Mouse (Mus musculus) kidney, postnatal 36 days (tissue): ENCODE results near the gene Cavin1.
"Not testable (repeated sequence)": the region's sequence is repeated elsewhere in the genome, so short reads cannot be mapped to it uniquely, and the experiment has no call there.

Experiments
- DNase-seq, 2 experiments: peaks; one replicate each; pipeline ENCODE4 v3.0.0; 2021 to 2022; ENCODE audit warnings: mixed read lengths in 2 of 2

Gene Cavin1

DNA sequence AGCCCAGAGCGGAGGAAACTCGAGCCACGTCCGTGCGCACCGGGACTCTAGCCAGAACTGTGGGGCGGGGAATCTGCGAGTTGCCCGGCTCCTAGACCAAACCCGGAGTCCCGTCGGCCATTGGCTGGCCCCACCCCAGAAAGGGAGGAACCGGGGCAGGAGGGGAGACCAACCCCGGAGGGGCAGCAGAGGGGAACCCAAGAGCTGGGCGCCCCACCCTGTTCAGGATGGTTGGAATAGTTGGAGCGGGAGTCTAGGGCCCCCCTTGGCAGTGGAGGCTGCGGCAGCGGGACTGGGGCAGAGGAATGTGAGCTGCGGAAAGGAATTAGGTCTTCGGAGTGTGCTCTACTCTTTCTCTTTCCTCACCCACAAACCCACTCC is at the start of gene Cavin1:
Gene Cavin1 (minus strand): TSS at position 331 of the 381 bp plus-strand sequence.
- DNase-seq, result peak; percentile 95 to 96

DNA sequence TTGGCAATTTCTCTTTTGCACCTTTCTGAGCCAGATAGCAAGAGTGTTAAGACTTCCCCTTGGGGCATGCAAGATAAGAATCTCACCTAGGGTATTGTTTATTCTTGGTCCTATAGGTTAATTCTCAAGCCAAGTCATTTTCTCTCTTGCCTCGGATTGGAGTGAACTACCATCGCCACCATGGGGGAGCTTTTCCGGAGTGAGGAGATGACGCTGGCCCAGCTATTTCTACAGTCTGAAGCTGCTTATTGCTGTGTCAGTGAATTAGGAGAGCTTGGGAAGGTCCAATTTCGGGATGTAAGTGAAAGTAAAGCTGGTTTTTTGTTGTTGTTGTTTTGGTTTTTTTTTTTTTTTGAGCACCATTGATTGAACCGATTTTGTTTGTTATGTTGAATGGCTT is 41.0 kb upstream of the Cavin1 start:
- no peak for DNase-seq

DNA sequence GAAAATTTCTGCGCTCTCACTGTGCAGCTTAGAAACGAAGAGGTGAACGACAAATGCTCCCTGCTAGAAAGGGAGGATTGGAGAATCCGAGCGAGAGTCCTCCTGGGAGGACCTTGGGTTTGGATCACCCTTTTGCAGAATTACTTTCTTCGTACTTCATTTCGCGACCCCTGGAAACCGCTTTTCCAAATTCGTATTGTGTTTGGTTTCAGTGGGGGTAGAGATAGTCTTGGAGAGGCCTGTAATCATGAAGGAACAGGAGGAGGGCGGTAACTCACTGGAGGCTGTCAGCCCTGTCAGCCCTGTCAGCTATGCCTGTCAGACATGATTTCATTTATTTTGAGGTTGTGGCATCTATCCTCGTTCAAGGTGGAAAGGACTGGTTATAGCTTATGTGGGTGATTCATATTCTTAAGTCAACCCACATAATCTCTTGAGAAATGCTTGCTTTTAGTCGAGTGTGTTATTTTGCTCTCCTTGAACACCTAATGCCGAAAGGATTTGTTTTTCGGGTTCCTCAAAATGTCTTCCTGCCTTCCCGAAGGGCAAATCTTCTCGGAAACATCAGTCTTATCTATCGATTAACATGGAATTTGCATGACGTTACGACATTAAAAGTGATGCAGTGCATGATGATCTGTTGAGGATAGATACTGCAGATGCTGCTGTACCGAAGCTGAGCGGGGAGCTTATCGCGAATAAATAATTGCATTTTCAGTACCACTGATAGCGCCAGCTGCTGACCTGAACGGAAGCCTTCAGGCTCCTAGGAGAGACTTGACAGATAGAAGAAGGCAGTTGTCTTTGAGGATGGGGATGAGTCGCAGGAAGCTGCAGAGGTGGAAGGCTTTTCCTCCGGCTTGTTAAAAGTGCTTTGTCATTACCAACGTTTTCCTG is 39.4 kb upstream of the Cavin1 start:
- peak in 1 of 2 experiments; percentile 34 for DNase-seq

DNA sequence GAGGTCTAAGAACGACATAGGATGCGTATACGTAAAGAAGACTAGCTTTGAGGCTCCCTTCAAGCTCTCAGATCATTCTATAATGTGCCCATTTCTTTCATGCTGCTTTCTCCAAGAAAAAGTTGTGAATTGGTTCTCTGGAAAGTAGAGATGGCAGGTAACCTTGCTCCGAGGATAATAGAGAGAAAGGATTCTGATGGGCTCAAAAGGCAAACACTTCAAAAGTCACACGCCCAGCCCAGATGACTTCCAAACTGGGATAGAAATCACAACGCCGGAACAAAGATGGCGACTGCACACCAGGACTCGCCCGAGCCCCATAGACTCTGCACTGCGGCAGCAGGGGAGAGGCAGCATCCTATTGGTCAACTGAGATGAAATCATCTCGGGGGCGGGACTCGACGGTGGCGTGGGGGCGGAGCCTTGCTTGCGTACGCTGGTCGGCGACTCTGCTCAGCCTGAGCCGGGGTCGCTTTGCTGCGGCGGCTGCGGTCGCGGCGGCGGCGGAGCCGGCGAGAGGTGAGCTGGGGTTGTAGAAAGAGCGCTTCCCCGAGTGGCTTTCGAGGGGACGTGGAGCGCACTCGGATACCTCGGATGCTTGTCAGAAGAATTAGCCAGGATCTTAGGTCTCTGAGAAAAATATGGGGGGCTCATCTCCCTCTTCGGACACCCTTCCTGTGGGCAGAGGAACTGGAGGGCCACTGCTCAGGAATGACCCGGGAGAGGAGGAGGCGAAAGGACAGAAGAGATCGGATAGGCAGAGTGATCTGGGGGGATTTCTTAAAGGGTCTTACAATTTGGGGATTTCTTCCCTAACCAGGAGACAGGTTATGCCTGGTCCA is 38.6 kb upstream of the Cavin1 start, which contains the start of gene Atp6v0a1:
Gene Atp6v0a1 (plus strand): TSS at position 407 of the 842 bp plus-strand sequence.
- DNase-seq, result peak; percentile 98

DNA sequence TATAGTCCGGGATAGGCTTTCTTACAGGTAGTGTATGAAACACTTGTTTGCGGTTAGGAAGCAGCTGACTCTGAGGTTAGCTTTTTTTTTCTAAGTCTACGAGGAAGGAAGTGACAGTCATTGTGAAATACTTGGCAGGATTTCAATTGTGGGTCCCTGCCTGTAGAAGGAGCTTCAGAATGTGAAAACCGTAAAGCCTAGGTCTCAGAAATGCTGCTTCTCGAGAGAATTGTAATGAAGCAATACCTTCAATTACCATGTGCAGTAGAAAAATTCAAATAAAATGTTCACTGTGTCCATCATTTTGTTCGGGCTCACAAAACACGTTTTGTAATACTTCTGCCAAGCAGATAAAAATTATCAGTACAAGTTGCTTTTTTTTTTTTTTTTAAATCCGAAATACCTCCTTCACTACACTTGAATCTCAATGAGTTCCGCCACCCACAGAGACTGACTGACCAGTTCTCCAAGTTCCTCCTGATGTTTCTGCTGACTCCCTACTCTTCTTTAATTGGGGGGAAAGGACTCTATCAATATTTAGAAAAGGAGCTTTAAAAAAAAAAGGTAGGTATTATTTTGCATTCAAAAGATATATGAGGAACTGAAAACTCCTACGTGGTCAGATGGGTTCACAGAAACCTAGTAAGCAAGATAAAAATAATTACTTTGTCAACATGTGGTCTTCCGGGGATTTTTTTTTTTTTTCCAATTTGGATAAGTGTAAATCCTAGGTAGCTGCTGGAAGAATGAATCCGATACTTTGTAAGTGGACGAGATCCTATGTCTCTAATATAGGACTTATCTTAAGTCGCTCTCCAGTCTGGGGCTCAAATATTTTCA is 37.7 kb upstream of the Cavin1 start:
- DNase-seq, result peak; percentile 14 to 72

DNA sequence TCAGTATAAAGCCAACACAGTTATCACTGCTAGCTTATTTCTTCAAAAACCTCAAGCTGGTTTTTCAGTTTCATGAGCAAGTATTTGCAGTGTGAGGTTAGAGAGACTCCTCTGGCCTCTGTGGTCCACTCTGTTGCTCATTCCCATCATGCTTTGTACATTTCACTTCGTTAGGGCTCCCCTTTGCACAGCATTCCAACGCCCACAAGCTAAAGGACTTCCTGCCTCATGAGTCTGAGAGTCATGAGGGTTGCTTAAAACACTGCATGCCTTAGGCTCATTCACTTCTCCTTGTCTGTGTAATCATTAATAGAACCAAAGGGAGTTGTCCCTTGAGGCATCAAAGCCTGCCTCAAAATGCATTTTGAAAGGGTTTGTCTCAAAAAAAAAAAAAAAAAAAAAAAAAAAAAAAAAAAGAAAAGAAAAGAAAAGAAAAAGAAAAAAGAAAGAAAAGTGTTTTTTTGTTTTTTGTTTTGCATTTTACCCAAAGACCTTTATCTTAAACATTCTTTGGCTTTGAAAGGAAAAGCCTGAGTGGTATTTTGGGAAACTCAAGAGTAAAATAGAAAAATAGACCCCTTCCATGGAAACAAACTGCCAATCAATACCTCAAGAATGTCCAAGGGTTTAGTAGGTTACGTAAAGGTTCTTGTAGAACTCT is 32.5 kb upstream of the Cavin1 start:
- peak; percentile 19 to 54 for DNase-seq

DNA sequence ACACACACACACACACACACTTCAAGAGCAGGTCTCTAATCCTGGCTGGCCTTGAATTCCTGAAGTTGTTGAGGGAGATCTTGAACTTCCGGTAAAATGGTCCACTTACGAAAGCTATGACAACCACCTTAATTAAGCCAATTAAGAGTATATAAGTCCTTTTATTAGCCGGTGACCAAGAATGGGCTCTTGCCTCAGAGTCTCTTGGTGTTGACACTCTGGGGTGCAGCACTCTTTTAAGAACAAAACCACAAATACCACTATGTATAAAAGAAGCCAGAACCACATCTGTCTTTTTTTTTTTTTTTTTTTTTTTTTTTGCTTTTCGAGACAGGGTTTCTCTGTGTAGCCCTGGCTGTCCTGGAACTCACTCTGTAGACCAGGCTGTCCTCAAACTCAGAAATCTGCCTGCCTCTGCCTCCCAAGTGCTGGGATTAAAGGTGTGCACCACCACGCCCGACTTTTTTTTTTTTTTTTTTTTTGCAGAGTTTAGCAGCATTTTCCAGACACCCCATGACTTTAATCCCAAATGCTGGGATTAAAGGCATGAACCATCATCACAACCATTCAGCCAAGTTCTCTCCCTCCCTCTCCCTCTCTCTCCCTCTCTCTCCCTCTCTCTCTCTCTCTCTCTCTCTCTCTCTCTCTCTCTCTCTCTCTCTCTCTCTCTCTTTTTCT is 31.3 kb upstream of the Cavin1 start:
- not testable (repeated sequence) for DNase-seq

DNA sequence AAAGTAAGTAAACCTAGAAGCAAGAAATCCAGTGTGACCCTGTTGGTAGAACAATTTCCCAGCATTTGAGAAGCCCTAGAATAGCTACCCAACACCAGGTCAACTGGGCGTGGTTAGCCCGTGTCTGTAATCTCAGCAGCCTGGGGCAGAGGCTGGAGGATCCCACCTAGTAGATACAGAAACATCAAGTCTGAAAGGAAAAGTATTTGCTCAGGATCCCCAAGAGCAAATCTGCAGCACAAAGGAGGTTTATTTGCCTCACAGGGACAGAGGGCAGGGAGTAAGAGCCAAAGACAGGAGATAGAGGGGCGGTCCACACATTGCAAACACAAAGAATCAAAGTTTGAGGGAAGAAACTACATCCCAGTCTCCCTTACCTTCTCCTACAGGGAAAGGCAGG is 28.6 kb upstream of the Cavin1 start:
- no peak for DNase-seq

DNA sequence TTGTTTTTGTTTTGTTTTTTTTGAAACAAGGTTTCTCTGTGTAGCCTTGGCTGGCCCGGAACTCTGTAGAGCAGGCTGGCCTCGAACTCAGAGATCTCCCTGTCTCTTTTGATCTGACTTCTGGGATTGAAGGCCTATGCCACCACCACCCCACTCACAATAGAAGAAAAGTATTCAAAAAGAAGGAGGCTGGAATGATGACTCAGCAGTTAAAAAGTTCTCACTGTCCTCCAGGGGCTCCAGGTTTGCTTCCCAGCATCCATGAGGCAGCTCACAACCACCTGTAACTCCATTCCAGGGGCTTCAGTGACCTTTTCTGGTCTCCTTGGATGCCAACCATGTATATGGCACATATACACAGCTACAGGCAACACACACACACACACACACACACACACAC is 28.1 kb upstream of the Cavin1 start:
- no peak for DNase-seq

DNA sequence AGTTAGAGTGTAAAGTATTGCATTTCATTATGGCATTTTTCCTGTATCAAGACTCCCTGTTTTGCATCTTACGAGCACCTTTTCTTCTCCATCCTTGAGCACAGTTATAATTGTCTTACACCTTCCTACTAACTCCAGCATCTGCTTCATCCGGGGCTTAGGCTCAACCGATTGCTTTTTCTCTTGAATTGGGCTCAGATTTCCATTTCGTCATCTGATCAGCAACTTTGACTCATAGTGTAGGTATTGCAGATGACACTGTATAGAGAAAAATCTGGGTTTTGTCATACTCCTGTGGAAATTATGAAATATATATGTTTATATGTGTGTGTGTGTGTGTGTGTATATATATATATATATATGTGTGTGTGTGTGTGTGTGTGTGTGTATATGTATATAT is 25.8 kb upstream of the Cavin1 start:
- DNase-seq, result no peak

DNA sequence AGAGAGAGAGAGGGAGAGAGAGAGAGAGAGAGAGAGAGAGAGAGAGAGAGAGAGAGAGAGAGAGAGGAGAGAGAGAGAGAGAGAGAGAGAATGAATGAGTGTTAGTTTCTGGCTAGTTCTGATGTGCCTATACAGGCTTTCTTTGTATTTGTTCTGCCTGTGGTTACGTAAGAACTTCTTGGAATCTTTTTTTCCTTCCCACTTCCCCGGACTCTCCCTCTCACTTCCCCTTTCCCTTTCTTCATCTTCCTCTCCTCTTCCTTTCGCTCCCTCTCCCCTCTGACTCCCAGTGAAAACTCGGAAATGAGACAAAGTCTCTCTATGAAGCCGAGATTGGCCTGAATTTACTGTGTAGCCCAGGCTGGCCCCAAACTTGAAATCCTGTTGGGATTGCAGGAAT is 24.0 kb upstream of the Cavin1 start:
- no peak for DNase-seq

DNA sequence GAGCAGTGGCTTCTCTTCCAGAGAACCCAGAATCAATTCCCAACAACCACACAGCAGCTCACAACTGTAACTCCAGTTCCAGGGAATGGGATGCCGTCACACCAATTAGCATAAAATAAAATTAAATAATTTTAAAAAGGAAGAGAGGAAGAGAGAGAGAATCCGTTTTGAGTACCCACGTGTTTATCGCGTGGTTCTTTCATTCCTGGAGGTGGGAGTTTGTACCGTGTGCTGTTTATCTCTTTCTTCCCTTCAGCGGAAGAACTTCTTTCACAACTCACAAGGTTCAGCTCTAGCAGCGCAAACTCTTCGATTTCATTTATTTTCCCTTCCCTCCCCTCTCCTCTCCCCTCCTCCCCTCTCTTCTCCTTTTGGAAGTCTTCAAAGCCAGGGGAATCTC is 23.5 kb upstream of the Cavin1 start:
- no peak for DNase-seq

DNA sequence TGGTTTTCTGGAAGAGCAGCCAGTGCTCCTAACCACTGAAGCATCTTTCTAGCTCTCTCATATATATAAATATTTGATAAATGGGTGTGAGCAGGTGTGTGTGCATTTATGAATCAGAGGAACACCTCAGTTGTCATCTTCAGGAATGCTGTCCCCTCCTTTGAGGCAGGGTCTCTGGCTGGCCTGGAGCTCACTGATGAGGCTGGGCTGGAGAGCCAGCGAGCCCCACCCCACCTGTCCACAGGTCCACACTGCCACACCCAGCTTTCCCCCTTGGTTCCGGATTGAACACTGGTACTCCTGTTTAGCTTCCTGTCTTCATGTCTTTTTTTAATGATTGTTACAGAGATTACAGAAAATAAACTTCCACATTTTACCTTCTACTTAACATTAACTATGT is 22.8 kb upstream of the Cavin1 start:
- DNase-seq, result no peak

DNA sequence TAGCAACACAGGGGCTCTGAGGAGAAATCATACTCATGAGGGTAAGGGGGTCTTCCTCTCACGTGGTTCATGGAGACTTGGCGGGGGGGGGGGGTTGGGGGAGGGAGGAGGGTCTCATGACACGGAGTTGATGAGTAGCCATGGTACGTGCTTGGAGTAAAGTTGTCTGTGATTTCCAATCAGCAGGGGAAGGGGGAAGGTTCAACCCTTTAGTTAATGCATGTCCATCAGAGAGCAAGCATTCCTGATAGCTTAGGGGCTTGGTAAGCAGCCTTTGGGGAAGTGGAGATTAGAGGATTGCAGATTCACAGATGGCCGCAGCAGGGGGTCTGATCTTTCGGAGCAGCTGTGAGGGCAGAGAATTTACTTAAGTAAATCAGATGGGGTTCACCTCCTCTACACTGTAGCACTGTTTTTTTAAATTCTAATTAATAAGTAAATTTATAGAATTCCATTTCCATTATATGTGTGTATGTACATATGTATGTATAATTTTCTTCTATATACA is 20.4 kb upstream of the Cavin1 start:
- DNase-seq, result no peak

DNA sequence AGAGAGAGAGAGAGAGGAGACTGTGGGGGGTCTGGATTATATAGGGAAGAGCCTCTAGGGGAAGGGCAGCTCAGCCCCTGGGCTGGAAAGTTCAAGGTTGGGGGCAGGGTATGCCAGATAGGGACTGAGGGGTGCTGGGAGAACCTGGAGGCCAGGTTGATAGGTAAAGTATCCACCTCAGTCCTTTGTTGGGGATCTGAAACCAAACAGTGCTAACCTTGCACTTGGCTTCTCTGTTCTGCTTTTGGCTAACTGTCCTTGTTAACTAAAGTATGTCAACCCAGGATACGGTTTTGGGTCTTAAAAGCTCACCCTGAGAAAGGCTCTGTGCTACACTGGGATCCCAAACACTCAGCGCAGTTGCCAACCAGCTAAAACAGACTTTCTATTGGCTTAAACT is 19.0 kb upstream of the Cavin1 start:
- no peak for DNase-seq

DNA sequence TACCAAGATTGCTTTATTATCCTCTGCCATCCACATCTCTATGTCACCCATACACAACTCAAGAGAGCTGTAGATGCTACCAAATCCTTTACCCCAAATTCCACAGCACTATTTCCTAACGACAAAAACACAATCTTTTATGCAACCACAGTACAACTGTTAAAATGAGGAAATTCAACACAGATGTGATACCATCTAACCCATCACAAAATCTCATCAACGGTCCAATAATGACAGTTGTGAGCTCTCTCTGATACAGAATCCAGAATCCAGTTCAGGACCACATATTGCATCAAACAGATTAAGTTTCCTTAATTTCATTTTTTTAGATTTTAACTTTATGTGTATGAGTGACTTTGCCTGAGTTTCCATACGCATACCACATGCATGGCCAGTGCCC is 18.0 kb upstream of the Cavin1 start:
- no peak for DNase-seq

DNA sequence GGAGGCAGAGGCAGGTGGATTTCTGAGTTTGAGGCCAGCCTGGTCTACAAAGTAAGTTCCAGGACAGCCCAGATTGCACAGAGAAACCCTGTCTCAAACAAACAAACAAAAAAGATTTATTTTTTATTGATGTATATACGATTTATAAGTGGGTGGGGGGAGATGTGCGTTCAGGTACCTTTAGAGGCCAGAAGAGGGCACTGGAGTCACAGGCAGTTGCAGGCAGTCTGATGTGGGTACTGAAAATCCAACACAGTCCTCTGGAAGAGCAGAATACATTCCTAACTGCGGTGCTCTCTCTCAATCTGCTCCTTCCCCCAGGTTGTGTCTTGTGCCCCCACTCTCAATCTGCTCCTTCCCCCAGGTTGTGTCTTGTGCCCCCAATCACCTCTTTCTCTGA is 14.9 kb upstream of the Cavin1 start:
- no peak for DNase-seq

DNA sequence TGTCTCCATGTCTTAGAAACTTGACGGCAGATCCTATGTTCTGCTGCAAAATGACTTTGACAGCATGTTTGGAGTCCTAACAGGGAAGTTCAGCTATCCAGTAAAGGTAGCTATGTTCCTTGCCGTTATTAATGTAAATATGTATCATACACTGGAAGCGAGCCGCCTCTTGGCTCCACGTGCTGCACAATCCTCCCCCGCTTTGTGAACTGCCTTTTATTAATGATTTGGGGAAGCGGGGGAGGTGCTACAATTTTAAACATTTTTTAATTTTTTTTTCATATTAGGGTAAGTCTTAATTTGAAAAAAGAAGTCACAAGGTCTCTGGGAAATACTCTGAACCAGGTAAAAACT is 13.1 kb upstream of the Cavin1 start:
- no peak for DNase-seq

DNA sequence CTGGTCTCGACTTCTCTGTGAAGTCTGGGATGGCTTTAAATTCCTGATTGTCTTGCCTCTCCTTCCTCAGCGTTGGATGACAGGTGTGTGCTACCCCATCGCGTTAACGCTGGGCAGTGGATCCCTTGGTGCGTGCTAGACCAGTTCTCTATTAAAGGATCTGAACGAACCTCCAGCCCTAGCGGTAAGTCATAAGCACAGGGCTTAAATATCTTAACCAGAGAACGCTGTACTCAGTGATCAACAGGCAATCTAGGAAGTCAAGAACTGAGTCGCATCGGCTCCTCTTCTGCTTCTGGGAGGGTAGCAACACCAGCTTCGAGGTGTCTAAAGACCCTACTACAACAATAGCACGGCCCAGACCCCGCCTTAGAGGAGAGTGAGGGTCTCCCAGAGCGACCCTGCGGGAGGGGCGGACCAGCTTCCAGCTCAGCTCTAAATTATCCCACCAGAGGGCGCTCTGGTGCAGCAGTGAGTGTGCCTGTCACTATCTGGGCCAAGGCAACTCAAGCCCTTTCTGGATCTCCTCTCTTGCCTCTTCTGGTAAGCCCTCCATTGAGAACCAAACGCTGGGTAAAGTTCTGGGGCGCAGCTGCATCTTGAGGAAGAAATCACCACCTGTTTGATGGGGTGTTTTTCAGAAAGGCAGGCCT is 12.6 kb upstream of the Cavin1 start:
- peak; percentile 79 to 94 for DNase-seq

DNA sequence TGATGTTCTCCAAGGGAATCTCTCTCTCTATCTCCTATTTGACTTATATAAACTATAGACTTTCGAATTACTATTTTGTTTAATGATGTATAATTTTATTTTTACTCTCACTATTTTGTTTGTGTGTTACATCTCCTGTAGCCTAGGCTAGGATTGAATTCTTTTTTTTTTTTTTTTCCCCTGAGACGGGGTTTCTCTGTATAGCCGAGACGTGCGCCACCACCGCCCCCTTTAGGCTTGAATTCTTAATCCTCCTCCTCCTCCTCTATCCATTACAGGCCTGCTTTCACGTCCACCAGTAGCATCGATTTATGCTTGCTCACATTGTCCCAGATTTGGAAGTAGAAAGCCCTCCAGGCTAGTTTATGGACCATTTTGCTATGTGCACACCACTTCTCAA is 11.4 kb upstream of the Cavin1 start:
- no peak for DNase-seq

DNA sequence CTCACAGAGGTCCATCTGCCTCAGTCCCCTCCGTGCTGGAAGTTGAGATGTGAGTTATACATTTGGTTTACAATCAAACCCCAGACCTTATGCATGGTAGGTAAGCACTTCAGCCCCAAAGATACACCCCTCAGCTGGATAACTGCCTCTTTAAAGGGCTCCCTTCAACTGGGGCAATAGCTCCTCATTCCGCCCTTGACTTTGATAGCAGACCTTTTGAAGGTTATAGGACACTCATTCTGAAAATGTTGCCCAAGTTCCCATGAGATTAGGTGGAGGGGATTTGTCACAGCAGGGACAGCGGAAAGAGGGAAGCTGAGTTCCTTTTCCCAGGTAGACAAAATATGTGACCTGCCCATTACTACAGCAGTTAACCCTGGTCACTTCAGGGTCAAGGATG is 10.5 kb upstream of the Cavin1 start:
- DNase-seq, result no peak
